22 mouse cellular contexts compared by ENCODE assay signal in genomic region chr8:35234436-35234835, GRCm38 (mm10).
DNase-seq lines count a peak whose midpoint lies in the region; ATAC-seq and TF ChIP-seq lines count a peak whose summit lies in the region.
"Had no signal": no experiment of that assay in that cellular context is flagged by ENCODE, and none has a peak within 500 bp of the region (broad histone marks: within the 10 kb centered on the region; RNA-seq: fewer than 3 reads in every experiment).

No protein-coding gene starts in this region.

- H3K27ac ChIP-seq in forebrain, embryonic 15.5 days (replicated peaks): peak overlapping the region; percentile 38
- no peak overlapping the region for H3K27ac ChIP-seq in forebrain, embryonic 10.5 days
- H3K27ac ChIP-seq in midbrain, embryonic 14.5 days (replicated peaks; ENCODE audit: low read depth, low read length): peak overlapping the region; percentile 34
- H3K27ac ChIP-seq in liver, postnatal 0 days (ENCODE audit: low read depth): no peak overlapping the region
- H3K27ac ChIP-seq: intestine, embryonic 15.5 days; limb, embryonic 10.5 days; liver, embryonic 13.5 days; midbrain, embryonic 12.5 days; neural tube, embryonic 12.5 days had no signal

- no peak for TF ChIP-seq POLR2A in brain, embryonic 14.5 days (IDR thresholded peaks at IDR 0.05; ENCODE audit: borderline replicate concordance, extremely low read depth, insufficient read depth, insufficient read length, poor library complexity, severe bottlenecking)

- no peak overlapping the region for H3K4me3 ChIP-seq in forebrain, embryonic 15.5 days
- no peak overlapping the region for H3K4me3 ChIP-seq in forebrain, embryonic 10.5 days
- H3K4me3 ChIP-seq in midbrain, embryonic 14.5 days (replicated peaks; ENCODE audit: low read depth, low read length): no peak overlapping the region
- no peak overlapping the region for H3K4me3 ChIP-seq in liver, postnatal 0 days (ENCODE audit: low read depth, low read length)
- H3K4me3 ChIP-seq: heart, embryonic 12.5 days; intestine, embryonic 15.5 days; limb, embryonic 10.5 days; liver, embryonic 13.5 days; midbrain, embryonic 12.5 days; neural tube, embryonic 12.5 days had no signal

- H3K4me2 ChIP-seq in forebrain, embryonic 15.5 days (replicated peaks): no peak overlapping the region
- no peak overlapping the region for H3K4me2 ChIP-seq in midbrain, embryonic 14.5 days (ENCODE audit: low read length)
- no peak overlapping the region for H3K4me2 ChIP-seq in liver, postnatal 0 days (ENCODE audit: low read depth, low read length)
- H3K4me2 ChIP-seq: heart, embryonic 12.5 days; intestine, embryonic 15.5 days; liver, embryonic 13.5 days; midbrain, embryonic 12.5 days; neural tube, embryonic 12.5 days had no signal

- no peak for TF ChIP-seq EP300 in liver, postnatal 0 days (IDR thresholded peaks at IDR 0.05; ENCODE audit: low read depth)

- H3K27me3 ChIP-seq in forebrain, embryonic 15.5 days: no peaks in the 10 kb centered on the region
- H3K27me3 ChIP-seq in forebrain, embryonic 10.5 days (ENCODE audit: poor library complexity, severe bottlenecking): no peaks in the 10 kb centered on the region
- no peaks in the 10 kb centered on the region for H3K27me3 ChIP-seq in midbrain, embryonic 14.5 days (ENCODE audit: control insufficient read depth, insufficient read depth, low read length)
- no peaks in the 10 kb centered on the region for H3K27me3 ChIP-seq in liver, postnatal 0 days (ENCODE audit: insufficient read depth, low read length)
- H3K27me3 ChIP-seq: CH12.LX; heart, embryonic 12.5 days; intestine, embryonic 15.5 days; liver, embryonic 13.5 days; midbrain, embryonic 12.5 days; neural tube, embryonic 12.5 days had no signal

- no peaks in the 10 kb centered on the region for H3K36me3 ChIP-seq in forebrain, embryonic 15.5 days
- no peaks in the 10 kb centered on the region for H3K36me3 ChIP-seq in forebrain, embryonic 10.5 days (replicated peaks)
- no peaks in the 10 kb centered on the region for H3K36me3 ChIP-seq in midbrain, embryonic 14.5 days (ENCODE audit: control insufficient read depth, insufficient read depth, low read length)
- no peaks in the 10 kb centered on the region for H3K36me3 ChIP-seq in liver, postnatal 0 days (replicated peaks; ENCODE audit: insufficient read depth, low read length)
- H3K36me3 ChIP-seq: heart, embryonic 12.5 days; intestine, embryonic 15.5 days; limb, embryonic 10.5 days; liver, embryonic 13.5 days; midbrain, embryonic 12.5 days; neural tube, embryonic 12.5 days had no signal

- 0 out of 2 replicates have a peak, but pooled peaks have one; percentile 8 for ATAC-seq in forebrain, embryonic 15.5 days (replicated peaks)
- ATAC-seq in midbrain, embryonic 14.5 days (ENCODE audit: low FRiP score, low TSS enrichment): no peak
- ATAC-seq in liver, postnatal 0 days: no peak
- ATAC-seq: intestine, embryonic 15.5 days had no signal

- no peak for DNase-seq in forebrain, embryonic 10.5 days (ENCODE audit: extremely low spot score, low spot score)
- DNase-seq in layer of hippocampus, adult 9-11 months: peak; percentile 41
- DNase-seq in layer of hippocampus, adult 8-10 months (ENCODE audit: low spot score in 2 of 2): no peak
- DNase-seq in brain, embryonic 14.5 days (ENCODE audit: low read depth): peak; percentile 47
- DNase-seq in midbrain, embryonic 14.5 days: peak; percentile 47
- DNase-seq in liver, postnatal 0 days: no peak
- DNase-seq in yolk sac, embryonic 10.5 days (ENCODE audit: low spot score): no peak
- DNase-seq: adrenal gland, postnatal 25 days; cerebellum, postnatal 10 days; gastrocnemius, postnatal 36 days; heart, postnatal 36 days; kidney, postnatal 10 days; liver, embryonic 13.5 days; lung, postnatal 14 days; thymus, postnatal 4 days had no signal

- WGBS in forebrain, embryonic 15.5 days: 45% methylated on average over 5 of the region's 5 CpGs
- 54% methylated on average over 5 of the region's 5 CpGs for WGBS in forebrain, embryonic 10.5 days
- WGBS in midbrain, embryonic 14.5 days: 49% methylated on average over 5 of the region's 5 CpGs
- WGBS in liver, postnatal 0 days (ENCODE audit: insufficient replicate concordance): 51% methylated on average over 5 of the region's 5 CpGs

- no peak overlapping the region for H3K9ac ChIP-seq in forebrain, embryonic 15.5 days (replicated peaks)
- no peak overlapping the region for H3K9ac ChIP-seq in midbrain, embryonic 14.5 days (replicated peaks; ENCODE audit: low read length)
- no peak overlapping the region for H3K9ac ChIP-seq in liver, postnatal 0 days (replicated peaks)
- H3K9ac ChIP-seq: heart, embryonic 12.5 days; intestine, embryonic 15.5 days; liver, embryonic 13.5 days; midbrain, embryonic 12.5 days; neural tube, embryonic 12.5 days had no signal

- TF ChIP-seq CTCF in brain, embryonic 14.5 days (IDR thresholded peaks at IDR 0.05; ENCODE audit: borderline replicate concordance, extremely low read depth, insufficient read depth, insufficient read length): no peak
- no peak for TF ChIP-seq CTCF in liver, postnatal 0 days (IDR thresholded peaks at IDR 0.05; ENCODE audit: low read depth)

- peaks cover 15% of the 10 kb centered on the region; the same call in 1 of the 2 replicates for H3K4me1 ChIP-seq in forebrain, embryonic 15.5 days
- H3K4me1 ChIP-seq in forebrain, embryonic 10.5 days: 0 out of 2 replicates have a peak, but pooled peaks cover 6% of the 10 kb centered on the region
- 0 out of 2 replicates have a peak, but pooled peaks cover 6% of the 10 kb centered on the region for H3K4me1 ChIP-seq in midbrain, embryonic 14.5 days (ENCODE audit: control insufficient read depth, insufficient read depth, low read length)
- peaks cover 7% of the 10 kb centered on the region for H3K4me1 ChIP-seq in liver, postnatal 0 days (ENCODE audit: insufficient read depth)
- H3K4me1 ChIP-seq: limb, embryonic 10.5 days; midbrain, embryonic 12.5 days; neural tube, embryonic 12.5 days had no signal

- H3K9me3 ChIP-seq in forebrain, embryonic 15.5 days: no peaks in the 10 kb centered on the region
- no peaks in the 10 kb centered on the region for H3K9me3 ChIP-seq in forebrain, embryonic 10.5 days
- H3K9me3 ChIP-seq in midbrain, embryonic 14.5 days (ENCODE audit: control insufficient read depth, low read length): no peaks in the 10 kb centered on the region
- H3K9me3 ChIP-seq in liver, postnatal 0 days (ENCODE audit: low read length): no peaks in the 10 kb centered on the region
- H3K9me3 ChIP-seq: heart, embryonic 12.5 days; intestine, embryonic 15.5 days; limb, embryonic 10.5 days; liver, embryonic 13.5 days; midbrain, embryonic 12.5 days; neural tube, embryonic 12.5 days had no signal

Comparison
In these comparisons a context has a peak if more than half of its experiments do, and no peak if none do; other contexts are left out.
1. H3K27ac ChIP-seq: peak in forebrain, embryonic 15.5 days (single experiment) and midbrain, embryonic 14.5 days (single experiment); none in forebrain, embryonic 10.5 days (single experiment) and liver, postnatal 0 days (single experiment).
2. DNase-seq: peak in layer of hippocampus, adult 9-11 months (single experiment), brain, embryonic 14.5 days (single experiment) and midbrain, embryonic 14.5 days (single experiment); none in forebrain, embryonic 10.5 days (single experiment), layer of hippocampus, adult 8-10 months (0 of 2), liver, postnatal 0 days (single experiment) and yolk sac, embryonic 10.5 days (single experiment).